Mouse (Mus musculus) layer of hippocampus, adult 9-10 months (tissue): ENCODE results near the gene Mest.

Experiments used
- DNase-seq: peaks from one replicate; pipeline ENCODE4 v3.0.0; 2022; ENCODE audit warnings: low spot score

The Mest gene

GRCm38 (mm10) chr6:30723331-30723730 is at the start of gene Mest:
Gene Mest, plus strand, starts transcription at chr6:30723547.
- no peak for DNase-seq

- no peak for DNase-seq
Observed at GRCm38 (mm10) chr6:30673764-30674561, 49.4 kb upstream of the Mest start.

GRCm38 (mm10) chr6:30674714-30675280 is 48.5 kb upstream of the Mest start:
- no peak for DNase-seq

- no peak for DNase-seq
Observed at GRCm38 (mm10) chr6:30675281-30675771, 48.0 kb upstream of the Mest start.

GRCm38 (mm10) chr6:30676506-30676905 is 46.8 kb upstream of the Mest start:
- no peak for DNase-seq

GRCm38 (mm10) chr6:30677591-30677990 is 45.8 kb upstream of the Mest start:
- no peak for DNase-seq

GRCm38 (mm10) chr6:30678482-30678881 is 44.9 kb upstream of the Mest start:
- DNase-seq = no peak

- DNase-seq = no peak
Observed at GRCm38 (mm10) chr6:30679567-30679966, 43.8 kb upstream of the Mest start.

- no peak for DNase-seq
Observed at GRCm38 (mm10) chr6:30680442-30680841, 42.9 kb upstream of the Mest start.

- no peak for DNase-seq
Observed at GRCm38 (mm10) chr6:30681935-30682900, 41.1 kb upstream of the Mest start.

GRCm38 (mm10) chr6:30684570-30684969 is 38.8 kb upstream of the Mest start:
- no peak for DNase-seq

GRCm38 (mm10) chr6:30687198-30687597 is 36.1 kb upstream of the Mest start:
- no peak for DNase-seq

- DNase-seq = no peak
Observed at GRCm38 (mm10) chr6:30692826-30693225, 30.5 kb upstream of the Mest start.

- peak; percentile 90 for DNase-seq
Observed at GRCm38 (mm10) chr6:30693350-30693991, 29.9 kb upstream of the Mest start, which contains the start of gene Cep41. Gene Cep41, minus strand, starts transcription at chr6:30693749.

GRCm38 (mm10) chr6:30694209-30694608 is 29.1 kb upstream of the Mest start:
- peak; percentile 45 for DNase-seq

GRCm38 (mm10) chr6:30695124-30695523 is 28.2 kb upstream of the Mest start:
- DNase-seq = no peak

- no peak for DNase-seq
Observed at GRCm38 (mm10) chr6:30697464-30697863, 25.9 kb upstream of the Mest start.

GRCm38 (mm10) chr6:30698036-30698435 is 25.3 kb upstream of the Mest start:
- DNase-seq = no peak

GRCm38 (mm10) chr6:30700182-30700581 is 23.2 kb upstream of the Mest start:
- DNase-seq = no peak

GRCm38 (mm10) chr6:30702881-30703280 is 20.5 kb upstream of the Mest start:
- DNase-seq = no peak

GRCm38 (mm10) chr6:30703476-30703875 is 19.9 kb upstream of the Mest start:
- no peak for DNase-seq
